Mouse (Mus musculus): Measurements from ENCODE around the gene Zfp768.

DNA sequence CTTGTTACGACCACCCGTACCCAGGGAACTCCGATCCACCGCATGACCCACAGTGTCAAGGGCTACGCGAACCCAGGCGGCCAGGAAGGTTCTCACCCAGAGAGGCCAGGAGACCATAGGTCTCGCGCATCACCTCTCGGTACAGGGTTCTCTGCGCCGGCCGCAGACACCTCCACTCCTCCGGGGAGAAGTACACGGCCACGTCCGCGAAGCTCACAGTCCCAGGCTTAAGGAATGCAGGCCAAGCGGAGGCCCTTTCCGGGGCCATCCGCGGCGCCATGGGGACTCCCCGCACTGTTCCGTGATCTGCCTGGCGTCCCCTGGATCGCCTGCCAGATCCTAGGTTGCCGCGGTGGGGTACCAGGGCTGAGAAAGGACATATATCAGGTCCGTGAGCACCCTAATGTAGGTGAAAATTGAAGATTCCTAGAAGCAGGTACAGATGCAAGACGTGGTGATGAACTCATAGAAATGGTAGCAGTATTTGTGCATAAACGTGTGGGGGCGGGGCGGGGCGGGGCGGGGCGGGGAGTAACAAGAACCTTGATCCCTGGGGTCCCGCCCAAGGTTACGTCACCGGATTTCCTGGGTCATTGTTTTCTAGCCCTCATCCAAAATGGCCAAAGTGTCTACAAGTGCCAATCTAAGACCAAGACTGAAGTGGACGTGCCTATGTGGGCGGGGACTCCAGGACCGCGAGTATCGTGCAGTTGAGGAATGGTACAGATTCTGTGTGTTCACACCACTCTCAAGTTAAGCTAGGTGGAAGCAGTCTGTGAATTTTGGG, 48.0 kb upstream of the Zfp768 start, which contains the start of gene E430018J23Rik:
- TF ChIP-seq CTCF (IDR thresholded peaks at IDR 0.05; ENCODE audit: extremely low read depth, insufficient read depth, insufficient read length, insufficient replicate concordance): no peak
- TF ChIP-seq POLR2A (IDR thresholded peaks at IDR 0.05; ENCODE audit: low read depth, low read length): peak; percentile 53

All from spleen, adult 2 months (tissue).